Mouse (Mus musculus): ENCODE data around the gene Fpgs. TPM values are rescaled to one million over a fixed set of nuclear protein-coding genes. Genes with fewer than 3 reads are reported as not detected.

The Fpgs gene
- polyA plus RNA-seq, 1 experiment from 2014 or later = 45.1 TPM

DNA sequence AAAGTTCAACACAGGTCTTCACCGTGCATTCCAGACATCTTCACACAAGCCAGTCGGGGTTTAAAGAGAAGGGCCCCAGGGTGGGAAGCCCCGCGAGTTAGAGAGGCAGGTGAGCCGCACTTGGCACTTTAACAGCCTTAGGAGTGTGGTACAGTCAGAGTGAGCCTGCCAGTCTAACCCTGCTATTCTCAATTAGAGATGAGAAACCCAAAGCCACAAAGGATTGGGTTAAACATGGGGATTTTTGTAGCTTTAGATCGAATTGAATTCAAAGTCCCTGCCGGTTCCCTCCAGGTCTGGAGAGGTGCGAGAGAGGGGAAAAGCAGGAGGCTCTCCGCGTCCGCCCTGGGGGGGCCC, 36.9 kb upstream of the Fpgs start, which contains the start of gene 6330409D20Rik:
Gene 6330409D20Rik, minus strand, starts transcription at position 101 of the 357 bp plus-strand sequence.
- H3K9ac ChIP-seq (replicated peaks; ENCODE audit: low read length) = peak within 1 kb of the TSS; percentile 31; the same call in 1 of the 2 replicates
- no peaks in the 10 kb centered on the region for H3K9me3 ChIP-seq (ENCODE audit: low read length)
- peaks cover 20% of the 10 kb centered on the region for H3K27me3 ChIP-seq (ENCODE audit: insufficient read depth, low read length)
- H3K4me2 ChIP-seq (replicated peaks; ENCODE audit: low read depth, low read length) = peak within 1 kb of the TSS; percentile 77
- no peak for ATAC-seq (ENCODE audit: low FRiP score, low TSS enrichment)
- WGBS = 12% methylated on average over 11 of the region's 11 CpGs
- H3K36me3 ChIP-seq (ENCODE audit: insufficient read depth, low read length) = 0 out of 2 replicates have a peak, but pooled peaks cover under 1% of the 10 kb centered on the region
- peak within 1 kb of the TSS; percentile 46 for H3K4me3 ChIP-seq (ENCODE audit: low read length)
- H3K27ac ChIP-seq (ENCODE audit: low read length) = no peak within 1 kb of the TSS
- peaks cover 14% of the 10 kb centered on the region for H3K4me1 ChIP-seq (ENCODE audit: insufficient read depth, low read length)

DNA sequence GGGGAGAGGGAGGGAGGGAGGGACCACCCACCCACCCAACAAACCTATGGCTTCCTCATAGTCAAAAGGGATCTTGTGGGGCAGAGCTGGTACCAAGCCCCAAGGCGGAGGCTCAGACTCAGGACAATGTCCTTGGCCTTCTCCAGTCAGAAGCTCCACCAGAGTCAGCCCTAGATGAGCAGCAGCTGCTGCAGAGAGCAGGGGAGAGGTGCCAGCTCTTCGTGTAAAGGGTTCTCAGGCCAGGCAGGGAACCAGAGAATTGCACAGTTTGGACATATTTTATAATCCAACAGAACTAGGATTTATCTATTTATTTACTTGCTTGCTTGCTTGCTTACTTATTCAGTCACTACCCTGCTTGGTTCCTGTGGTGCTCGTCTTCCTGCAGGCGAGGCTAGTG, 35.4 kb upstream of the Fpgs start:
- H3K27me3 ChIP-seq (ENCODE audit: insufficient read depth, low read length) = peaks cover 20% of the 10 kb centered on the region
- H3K9ac ChIP-seq (replicated peaks; ENCODE audit: low read length) = no peak overlapping the region
- H3K9me3 ChIP-seq (ENCODE audit: low read length) = no peaks in the 10 kb centered on the region
- 83% methylated on average over 4 of the region's 4 CpGs for WGBS
- no peak overlapping the region for H3K4me2 ChIP-seq (replicated peaks; ENCODE audit: low read depth, low read length)
- peaks cover 30% of the 10 kb centered on the region for H3K4me1 ChIP-seq (ENCODE audit: insufficient read depth, low read length)
- no peaks in the 10 kb centered on the region for H3K36me3 ChIP-seq (ENCODE audit: insufficient read depth, low read length)
- no peak overlapping the region for H3K4me3 ChIP-seq (ENCODE audit: low read length)
- H3K27ac ChIP-seq (ENCODE audit: low read length) = no peak overlapping the region
- no peak for ATAC-seq (ENCODE audit: low FRiP score, low TSS enrichment)

DNA sequence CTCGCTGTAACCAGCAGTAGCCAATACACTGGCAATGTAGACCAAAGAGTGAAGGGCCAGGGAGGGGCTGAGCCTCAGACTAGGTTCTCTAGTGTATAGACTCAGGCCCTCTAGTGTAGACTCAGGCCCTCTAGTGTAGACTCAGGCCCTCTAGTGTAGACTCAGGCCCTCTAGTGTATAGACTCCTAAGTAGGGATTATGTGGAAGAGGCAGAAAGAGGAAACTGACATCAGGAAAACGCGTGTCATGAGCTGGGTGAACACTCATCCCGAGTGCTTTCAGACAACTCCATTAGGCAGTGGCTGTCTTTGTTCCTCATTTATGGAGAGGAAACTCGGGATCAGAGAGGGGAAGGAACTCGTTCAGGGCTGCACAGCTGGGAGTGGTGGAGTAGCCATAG, 33.1 kb upstream of the Fpgs start:
- Histone ChIP-seq H3K4me2 (replicated peaks; ENCODE audit: low read depth, low read length) (no peak overlapping the region), H3K9ac (replicated peaks; ENCODE audit: low read length) (no peak overlapping the region), H3K27ac (ENCODE audit: low read length) (no peak overlapping the region), H3K9me3 (ENCODE audit: low read length) (no peaks in the 10 kb centered on the region), H3K36me3 (ENCODE audit: insufficient read depth, low read length) (no peaks in the 10 kb centered on the region), H3K4me3 (ENCODE audit: low read length) (no peak overlapping the region), H3K27me3 (ENCODE audit: insufficient read depth, low read length) (peaks cover 14% of the 10 kb centered on the region), H3K4me1 (ENCODE audit: insufficient read depth, low read length) (peaks cover 32% of the 10 kb centered on the region)
- no peak for ATAC-seq (ENCODE audit: low FRiP score, low TSS enrichment)
- WGBS = 59% methylated on average over 6 of the region's 6 CpGs

DNA sequence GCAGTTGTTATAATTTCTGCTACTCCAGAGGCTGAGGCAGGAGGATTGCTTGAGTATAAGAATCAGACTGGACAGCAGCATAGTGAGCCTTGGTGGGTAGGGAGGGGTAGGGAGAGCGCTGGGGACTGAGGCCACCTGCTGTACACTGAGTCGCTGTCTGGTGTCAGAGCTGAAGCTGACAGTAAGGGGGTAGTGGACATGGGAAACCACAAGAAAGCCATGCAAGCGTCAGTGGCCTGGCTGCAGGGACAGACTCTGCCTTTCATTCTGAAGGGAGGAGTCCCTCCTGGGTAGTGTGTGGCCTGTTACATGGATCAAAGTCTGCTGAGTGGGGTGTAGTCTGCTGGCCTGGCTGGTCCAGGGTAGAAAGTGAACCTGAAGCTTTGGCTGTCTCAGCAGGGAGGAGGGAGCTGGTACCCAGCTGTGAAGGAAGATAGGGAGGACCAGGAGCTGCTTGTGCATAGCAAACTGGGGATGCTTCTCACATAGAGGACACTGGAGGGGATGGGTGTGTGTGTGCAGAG, 32.4 kb upstream of the Fpgs start:
- WGBS = 46% methylated on average over 3 of the region's 3 CpGs
- Histone ChIP-seq H3K36me3 (ENCODE audit: insufficient read depth, low read length) (no peaks in the 10 kb centered on the region), H3K4me3 (ENCODE audit: low read length) (no peak overlapping the region), H3K9me3 (ENCODE audit: low read length) (no peaks in the 10 kb centered on the region), H3K27me3 (ENCODE audit: insufficient read depth, low read length) (peaks cover 8% of the 10 kb centered on the region), H3K4me2 (replicated peaks; ENCODE audit: low read depth, low read length) (no peak overlapping the region), H3K27ac (ENCODE audit: low read length) (no peak overlapping the region), H3K4me1 (ENCODE audit: insufficient read depth, low read length) (peaks cover 30% of the 10 kb centered on the region), H3K9ac (replicated peaks; ENCODE audit: low read length) (no peak overlapping the region)
- ATAC-seq (ENCODE audit: low FRiP score, low TSS enrichment) = no peak

DNA sequence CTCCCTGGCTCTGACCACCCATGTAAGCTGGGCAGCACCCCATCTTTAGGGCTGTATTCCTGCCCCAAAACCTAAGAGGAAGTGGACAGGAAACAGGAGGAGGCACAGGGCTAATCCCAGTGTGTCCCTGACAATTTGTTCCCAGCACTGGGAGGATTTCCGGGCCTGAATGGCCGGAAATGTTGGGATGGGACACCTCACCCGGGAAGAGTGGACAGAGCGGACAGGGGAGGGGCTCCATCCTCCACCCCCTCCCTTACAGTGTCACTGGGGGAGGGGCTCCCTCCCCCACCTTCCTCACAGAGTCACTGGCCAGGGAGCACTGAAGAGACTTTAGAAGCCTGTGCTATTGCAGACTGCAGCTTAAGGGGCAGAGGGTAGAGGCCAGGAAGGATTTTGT, 31.0 kb upstream of the Fpgs start:
- no peaks in the 10 kb centered on the region for H3K36me3 ChIP-seq (ENCODE audit: insufficient read depth, low read length)
- no peak overlapping the region for H3K4me3 ChIP-seq (ENCODE audit: low read length)
- H3K9me3 ChIP-seq (ENCODE audit: low read length) = no peaks in the 10 kb centered on the region
- H3K27ac ChIP-seq (ENCODE audit: low read length) = peak overlapping the region; percentile 90
- H3K4me1 ChIP-seq (ENCODE audit: insufficient read depth, low read length) = peaks cover 36% of the 10 kb centered on the region
- 33% methylated on average over 4 of the region's 4 CpGs for WGBS
- ATAC-seq (ENCODE audit: low FRiP score, low TSS enrichment) = peak; percentile 33
- no peaks in the 10 kb centered on the region; the same call in 1 of the 2 replicates for H3K27me3 ChIP-seq (ENCODE audit: insufficient read depth, low read length)
- H3K4me2 ChIP-seq (replicated peaks; ENCODE audit: low read depth, low read length) = peak overlapping the region; percentile 28
- H3K9ac ChIP-seq (replicated peaks; ENCODE audit: low read length) = 0 out of 2 replicates have a peak overlapping the region, but pooled peaks have one; percentile 9

DNA sequence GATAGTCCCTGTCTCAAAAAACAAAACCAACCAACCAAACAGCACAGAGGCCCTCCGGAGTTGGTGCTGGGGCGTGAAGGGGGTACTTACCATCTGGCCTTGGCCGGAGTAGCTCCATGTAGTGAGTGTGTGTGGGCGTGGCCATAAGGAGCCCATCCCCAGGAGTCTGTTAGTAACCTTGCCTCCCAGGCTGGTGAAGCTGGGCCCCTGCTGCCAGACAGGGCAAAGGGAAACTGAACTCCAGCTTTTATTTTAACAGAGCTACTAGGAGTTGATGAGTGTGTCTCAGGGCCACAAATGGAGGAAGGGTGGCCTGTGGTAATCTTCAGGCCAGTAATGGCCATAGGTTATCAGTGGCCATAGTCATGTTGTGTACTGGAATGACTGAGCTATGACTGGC, 30.5 kb upstream of the Fpgs start:
- ATAC-seq (ENCODE audit: low FRiP score, low TSS enrichment) = peak; percentile 69; the same call in 1 of the 2 replicates
- WGBS = 33% methylated on average over 4 of the region's 4 CpGs
- H3K4me2 ChIP-seq (replicated peaks; ENCODE audit: low read depth, low read length) = peak overlapping the region; percentile 24; the same call in 1 of the 2 replicates

DNA sequence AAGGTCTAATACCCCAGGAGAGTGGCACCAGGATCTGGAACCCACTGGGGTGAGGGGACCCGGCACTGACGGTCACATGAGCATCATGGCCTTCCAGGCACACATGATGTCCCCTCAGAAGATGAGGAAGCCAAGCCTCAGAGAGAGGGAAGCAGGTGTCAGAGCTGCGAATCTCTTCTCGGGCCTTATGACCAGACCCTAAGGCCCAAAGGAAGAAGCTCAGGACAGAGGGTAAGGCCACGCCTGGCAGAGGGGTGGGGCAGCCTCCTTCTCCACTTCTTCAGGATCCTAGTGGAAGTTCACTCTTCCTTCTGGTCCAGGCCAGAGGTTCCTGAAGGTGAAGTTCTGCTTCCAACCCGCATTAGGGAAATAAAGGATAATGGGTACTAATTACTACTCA, 28.8 kb upstream of the Fpgs start:
- no peaks in the 10 kb centered on the region for H3K27me3 ChIP-seq (ENCODE audit: insufficient read depth, low read length)
- H3K4me1 ChIP-seq (ENCODE audit: insufficient read depth, low read length) = peaks cover 41% of the 10 kb centered on the region
- no peak overlapping the region for H3K9ac ChIP-seq (replicated peaks; ENCODE audit: low read length)
- ATAC-seq (ENCODE audit: low FRiP score, low TSS enrichment) = no peak
- H3K36me3 ChIP-seq (ENCODE audit: insufficient read depth, low read length) = no peaks in the 10 kb centered on the region
- no peaks in the 10 kb centered on the region for H3K9me3 ChIP-seq (ENCODE audit: low read length)
- peak overlapping the region; percentile 81; the same call in 1 of the 2 replicates for H3K27ac ChIP-seq (ENCODE audit: low read length)
- H3K4me2 ChIP-seq (replicated peaks; ENCODE audit: low read depth, low read length) = no peak overlapping the region
- WGBS = 71% methylated on average over 6 of the region's 6 CpGs
- H3K4me3 ChIP-seq (ENCODE audit: low read length) = no peak overlapping the region

More for the DNA sequence above, 30.5 kb upstream of the Fpgs start:
- H3K36me3 ChIP-seq (ENCODE audit: insufficient read depth, low read length) = no peaks in the 10 kb centered on the region
- H3K4me1 ChIP-seq (ENCODE audit: insufficient read depth, low read length) = peaks cover 40% of the 10 kb centered on the region
- no peaks in the 10 kb centered on the region for H3K9me3 ChIP-seq (ENCODE audit: low read length)
- H3K4me3 ChIP-seq (ENCODE audit: low read length) = no peak overlapping the region
- H3K9ac ChIP-seq (replicated peaks; ENCODE audit: low read length) = 0 out of 2 replicates have a peak overlapping the region, but pooled peaks have one; percentile 9
- no peaks in the 10 kb centered on the region; the same call in 1 of the 2 replicates for H3K27me3 ChIP-seq (ENCODE audit: insufficient read depth, low read length)
- peak overlapping the region; percentile 90 for H3K27ac ChIP-seq (ENCODE audit: low read length)

DNA sequence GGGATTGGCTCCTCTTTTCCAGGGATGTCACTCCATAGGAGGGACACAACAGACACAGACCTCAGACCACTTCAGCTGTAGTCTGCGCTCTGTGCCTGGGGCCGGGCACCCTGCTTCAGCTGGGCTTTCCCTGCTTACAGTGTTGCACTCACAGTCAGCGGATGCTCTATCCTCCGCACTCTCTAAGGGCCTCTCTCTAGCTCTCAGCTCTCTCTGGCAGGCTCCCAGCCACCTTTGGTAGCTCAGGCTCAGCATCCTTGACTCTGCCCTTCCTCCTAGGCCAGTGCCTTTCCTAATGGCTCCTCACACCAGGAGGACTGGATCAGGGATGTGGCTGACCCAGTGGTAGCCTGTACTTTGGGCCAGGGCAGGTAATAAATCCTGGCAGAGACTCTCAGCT, 28.0 kb upstream of the Fpgs start:
- H3K4me1 ChIP-seq (ENCODE audit: insufficient read depth, low read length) = peaks cover 44% of the 10 kb centered on the region
- no peaks in the 10 kb centered on the region for H3K9me3 ChIP-seq (ENCODE audit: low read length)
- no peak for ATAC-seq (ENCODE audit: low FRiP score, low TSS enrichment)
- no peak overlapping the region for H3K9ac ChIP-seq (replicated peaks; ENCODE audit: low read length)
- peak overlapping the region; percentile 81 for H3K27ac ChIP-seq (ENCODE audit: low read length)
- peak overlapping the region; percentile 1; the same call in 1 of the 2 replicates for H3K4me2 ChIP-seq (replicated peaks; ENCODE audit: low read depth, low read length)
- 70% methylated on average over 4 of the region's 4 CpGs for WGBS
- H3K36me3 ChIP-seq (ENCODE audit: insufficient read depth, low read length) = no peaks in the 10 kb centered on the region
- H3K4me3 ChIP-seq (ENCODE audit: low read length) = no peak overlapping the region; the same call in 1 of the 2 replicates
- no peaks in the 10 kb centered on the region for H3K27me3 ChIP-seq (ENCODE audit: insufficient read depth, low read length)

DNA sequence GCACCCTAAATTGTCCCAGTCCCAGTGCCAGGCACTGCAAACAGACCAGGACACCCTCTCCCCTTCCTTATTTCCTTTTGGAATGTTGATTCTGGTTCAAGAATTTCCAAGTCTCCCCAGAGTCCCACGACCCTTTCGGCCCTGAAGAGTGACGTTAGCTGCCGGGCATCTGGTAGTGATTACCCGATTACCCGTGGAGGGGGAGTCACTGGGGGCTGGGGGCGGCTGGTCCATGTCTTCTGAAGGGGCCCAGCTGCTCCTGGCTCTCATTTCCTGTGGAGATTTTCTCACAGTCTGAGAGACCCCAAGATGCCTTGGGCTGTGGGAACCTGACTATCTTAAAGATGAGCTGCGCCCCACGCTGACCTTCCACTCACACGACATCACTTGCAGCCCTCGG, 26.9 kb upstream of the Fpgs start:
- Histone ChIP-seq H3K4me1 (ENCODE audit: insufficient read depth, low read length) (peaks cover 45% of the 10 kb centered on the region), H3K4me3 (ENCODE audit: low read length) (peak overlapping the region; percentile 50), H3K27me3 (ENCODE audit: insufficient read depth, low read length) (no peaks in the 10 kb centered on the region), H3K9ac (replicated peaks; ENCODE audit: low read length) (peak overlapping the region; percentile 25; the same call in 1 of the 2 replicates), H3K9me3 (ENCODE audit: low read length) (no peaks in the 10 kb centered on the region), H3K36me3 (ENCODE audit: insufficient read depth, low read length) (no peaks in the 10 kb centered on the region), H3K4me2 (replicated peaks; ENCODE audit: low read depth, low read length) (peak overlapping the region; percentile 58), H3K27ac (ENCODE audit: low read length) (peak overlapping the region; percentile 81)
- no peak for ATAC-seq (ENCODE audit: low FRiP score, low TSS enrichment)
- 13% methylated on average over 11 of the region's 11 CpGs for WGBS

DNA sequence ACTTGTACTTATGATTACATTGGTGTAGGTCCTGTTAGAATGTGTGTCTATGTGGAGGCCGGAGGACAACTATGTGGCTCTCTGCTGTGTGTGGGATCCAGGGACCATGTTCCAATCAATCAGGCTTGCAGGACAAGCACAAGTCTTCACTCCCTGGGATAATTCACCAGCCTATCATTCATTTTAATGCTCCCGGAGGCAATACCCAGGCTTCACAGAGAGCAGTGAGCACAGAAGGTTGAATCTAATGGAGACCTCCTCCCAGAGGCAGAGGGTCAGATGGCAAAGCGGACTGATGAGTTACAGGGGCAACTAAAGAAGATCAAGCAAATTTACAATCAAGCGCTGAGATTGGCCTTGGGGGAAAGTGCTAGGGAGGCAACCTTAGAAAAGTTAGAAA, 25.6 kb upstream of the Fpgs start:
- no peaks in the 10 kb centered on the region for H3K27me3 ChIP-seq (ENCODE audit: insufficient read depth, low read length)
- no peak for ATAC-seq (ENCODE audit: low FRiP score, low TSS enrichment)
- peak overlapping the region; percentile 58 for H3K4me2 ChIP-seq (replicated peaks; ENCODE audit: low read depth, low read length)
- peaks cover 37% of the 10 kb centered on the region for H3K4me1 ChIP-seq (ENCODE audit: insufficient read depth, low read length)
- H3K9ac ChIP-seq (replicated peaks; ENCODE audit: low read length) = 0 out of 2 replicates have a peak overlapping the region, but pooled peaks have one; percentile 17
- H3K27ac ChIP-seq (ENCODE audit: low read length) = peak overlapping the region; percentile 81; the same call in 1 of the 2 replicates
- 33% methylated on average over 4 of the region's 4 CpGs for WGBS
- H3K4me3 ChIP-seq (ENCODE audit: low read length) = peak overlapping the region; percentile 50
- no peaks in the 10 kb centered on the region for H3K9me3 ChIP-seq (ENCODE audit: low read length)
- H3K36me3 ChIP-seq (ENCODE audit: insufficient read depth, low read length) = no peaks in the 10 kb centered on the region

All from kidney, embryonic 16.5 days (tissue).